Mouse (Mus musculus) limb, embryonic 11.5 days (tissue): Measurements from ENCODE around the gene Cmip. TPM values are rescaled to one million over a fixed set of nuclear protein-coding genes. Genes with fewer than 3 reads are reported as not detected.

Experiments
- ATAC-seq: fragments of 200-750 bp; cut with Nextera tagmentation; 2 replicates; pipeline ENCODE4 v1.8.0; 2017; ENCODE audit warnings: low read depth; ENCODE audit not compliant: insufficient number of reproducible peaks, low FRiP score, low TSS enrichment
- DNase-seq: peaks from one replicate; pipeline ENCODE4 v3.0.0-alpha.2; 2015; ENCODE audit warnings: low spot score
- H3K27ac ChIP-seq: fragments of 300-500 bp; sonication (generic); replicated peaks from 2 replicates; pipeline ENCODE4 v1.5.1; 2014; ENCODE audit warnings: low read depth, mild to moderate bottlenecking, low read length
- H3K27me3 ChIP-seq: fragments of 300-500 bp; sonication (generic); 2 replicates; pipeline ENCODE4 v1.6.1; 2014; ENCODE audit warnings: mild to moderate bottlenecking, low read length, mixed read lengths; ENCODE audit not compliant: control insufficient read depth, insufficient read depth
- H3K36me3 ChIP-seq: fragments of 300-500 bp; sonication (generic); 2 replicates; pipeline ENCODE4 v1.6.1; 2014; ENCODE audit warnings: mild to moderate bottlenecking, low read length, moderate library complexity, mixed read lengths; ENCODE audit not compliant: control insufficient read depth, insufficient read depth
- H3K4me1 ChIP-seq: fragments of 300-500 bp; sonication (generic); 2 replicates; pipeline ENCODE4 v1.6.1; 2014; ENCODE audit warnings: low read length, mixed read lengths; ENCODE audit not compliant: control insufficient read depth, insufficient read depth
- H3K4me2 ChIP-seq: fragments of 300-500 bp; sonication (generic); 2 replicates; pipeline ENCODE4 v1.6.1; 2014; ENCODE audit warnings: low read depth, mild to moderate bottlenecking, moderate library complexity; ENCODE audit not compliant: severe bottlenecking
- H3K4me3 ChIP-seq: fragments of 300-500 bp; sonication (generic); 2 replicates; pipeline ENCODE4 v1.5.1; 2014; ENCODE audit warnings: low read depth, low read length
- H3K9ac ChIP-seq: fragments of 300-500 bp; sonication (generic); 2 replicates; pipeline ENCODE4 v1.6.1; 2014; ENCODE audit warnings: mild to moderate bottlenecking, low read length
- H3K9me3 ChIP-seq: fragments of 300-500 bp; sonication (generic); 2 replicates; pipeline ENCODE4 v1.6.1; 2016; ENCODE audit warnings: low read length; ENCODE audit not compliant: control insufficient read depth
- WGBS: fragments of 180-500 bp; shearing (Covaris S2); extraction: QIAGEN DNeasy Blood & Tissue Kit; methylation state at CpG from one replicate; pipeline ENCODE4 v1.1.7; 2014; 5-methylcytosine and 5-hydroxymethylcytosine counted together
- polyA plus RNA-seq: library from polyadenylated mRNA; unstranded; fragments of >200 nt; fragmentation: Nextera tagmentation; extraction: Ambion mirVana; gene quantifications from 2 replicates; pipeline ENCODE4 v1.2.1, GENCODE M21; 2014

Cmip gene
- polyA plus RNA-seq, 1 experiment from 2014 or later: 14.3 TPM

- DNase-seq (no peak), ATAC-seq (no peak)
- Histone ChIP-seq H3K27ac (no peak overlapping the region), H3K4me1 (no peaks in the 10 kb centered on the region), H3K36me3 (peaks cover 14% of the 10 kb centered on the region; the same call in 1 of the 2 replicates), H3K27me3 (no peaks in the 10 kb centered on the region), H3K4me2 (no peak overlapping the region), H3K9ac (no peak overlapping the region), H3K9me3 (no peaks in the 10 kb centered on the region), H3K4me3 (no peak overlapping the region)
- WGBS: 89% methylated on average over 4 of the region's 4 CpGs
Measured at GRCm38 (mm10) chr8:117430624-117431023, 173.8 kb downstream of the Cmip start.

GRCm38 (mm10) chr8:117431554-117431953 lies 174.7 kb downstream of the Cmip start:
- Histone ChIP-seq H3K27ac (no peak overlapping the region), H3K4me3 (no peak overlapping the region), H3K27me3 (no peaks in the 10 kb centered on the region), H3K4me1 (no peaks in the 10 kb centered on the region), H3K4me2 (no peak overlapping the region), H3K9me3 (no peaks in the 10 kb centered on the region), H3K36me3 (peaks cover 17% of the 10 kb centered on the region; the same call in 1 of the 2 replicates), H3K9ac (no peak overlapping the region)
- WGBS: 89% methylated on average over 3 of the region's 3 CpGs
- ATAC-seq (no peak), DNase-seq (no peak)

GRCm38 (mm10) chr8:117432111-117432510 lies 175.2 kb downstream of the Cmip start:
- Histone ChIP-seq H3K9me3 (no peaks in the 10 kb centered on the region), H3K4me3 (no peak overlapping the region), H3K4me2 (no peak overlapping the region), H3K27ac (no peak overlapping the region), H3K4me1 (no peaks in the 10 kb centered on the region), H3K9ac (no peak overlapping the region), H3K27me3 (no peaks in the 10 kb centered on the region), H3K36me3 (peaks cover 17% of the 10 kb centered on the region; the same call in 1 of the 2 replicates)
- no peak for DNase-seq
- 89% methylated on average over 8 of the region's 8 CpGs for whole genome bisulfite sequencing
- no peak for ATAC-seq

GRCm38 (mm10) chr8:117433968-117434367 lies 177.1 kb downstream of the Cmip start:
- Histone ChIP-seq H3K9me3 (no peaks in the 10 kb centered on the region), H3K4me3 (no peak overlapping the region), H3K9ac (no peak overlapping the region), H3K27ac (no peak overlapping the region), H3K4me2 (no peak overlapping the region), H3K27me3 (no peaks in the 10 kb centered on the region), H3K36me3 (peaks cover 20% of the 10 kb centered on the region; the same call in 1 of the 2 replicates), H3K4me1 (no peaks in the 10 kb centered on the region)
- ATAC-seq: no peak
- no peak for DNase-seq
- 95% methylated on average over 10 of the region's 10 CpGs for WGBS

GRCm38 (mm10) chr8:117436786-117437185 lies 179.9 kb downstream of the Cmip start:
- peaks cover 15% of the 10 kb centered on the region; the same call in 1 of the 2 replicates for H3K36me3 ChIP-seq
- WGBS: 95% methylated on average over 15 of the region's 15 CpGs
- no peak overlapping the region for H3K4me2 ChIP-seq
- H3K9me3 ChIP-seq: no peaks in the 10 kb centered on the region
- ATAC-seq (no peak), DNase-seq (no peak)
- no peaks in the 10 kb centered on the region for H3K27me3 ChIP-seq
- H3K4me3 ChIP-seq: no peak overlapping the region
- H3K4me1 ChIP-seq: no peaks in the 10 kb centered on the region
- H3K27ac ChIP-seq: no peak overlapping the region
- H3K9ac ChIP-seq: no peak overlapping the region

GRCm38 (mm10) chr8:117437616-117438015 lies 180.8 kb downstream of the Cmip start:
- H3K36me3 ChIP-seq: peaks cover 15% of the 10 kb centered on the region; the same call in 1 of the 2 replicates
- H3K4me2 ChIP-seq: no peak overlapping the region
- H3K27me3 ChIP-seq: no peaks in the 10 kb centered on the region
- no peak overlapping the region for H3K4me3 ChIP-seq
- WGBS: 85% methylated on average over 5 of the region's 5 CpGs
- no peaks in the 10 kb centered on the region for H3K4me1 ChIP-seq
- H3K9ac ChIP-seq: no peak overlapping the region
- no peaks in the 10 kb centered on the region for H3K9me3 ChIP-seq
- ATAC-seq (no peak), DNase-seq (no peak)
- no peak overlapping the region for H3K27ac ChIP-seq

GRCm38 (mm10) chr8:117440317-117440716 lies 183.5 kb downstream of the Cmip start:
- Histone ChIP-seq H3K36me3 (peaks cover 13% of the 10 kb centered on the region), H3K4me1 (no peaks in the 10 kb centered on the region), H3K9me3 (no peaks in the 10 kb centered on the region), H3K27me3 (no peaks in the 10 kb centered on the region), H3K4me3 (no peak overlapping the region), H3K9ac (no peak overlapping the region), H3K27ac (no peak overlapping the region), H3K4me2 (no peak overlapping the region)
- WGBS: 93% methylated on average over 14 of the region's 14 CpGs
- no peak for DNase-seq
- ATAC-seq: no peak

GRCm38 (mm10) chr8:117440759-117441158 lies 183.9 kb downstream of the Cmip start:
- H3K27ac ChIP-seq: no peak overlapping the region
- 0 out of 2 replicates have a peak, but pooled peaks cover 3% of the 10 kb centered on the region for H3K4me1 ChIP-seq
- H3K9me3 ChIP-seq: no peaks in the 10 kb centered on the region
- peaks cover 13% of the 10 kb centered on the region for H3K36me3 ChIP-seq
- ATAC-seq: no peak
- no peak overlapping the region for H3K4me3 ChIP-seq
- no peak overlapping the region for H3K4me2 ChIP-seq
- H3K27me3 ChIP-seq: no peaks in the 10 kb centered on the region
- no peak overlapping the region for H3K9ac ChIP-seq
- WGBS: 94% methylated on average over 6 of the region's 6 CpGs
- DNase-seq: no peak

GRCm38 (mm10) chr8:117445507-117445906 lies 188.6 kb downstream of the Cmip start:
- Histone ChIP-seq H3K27me3 (no peaks in the 10 kb centered on the region), H3K9ac (no peak overlapping the region), H3K4me3 (no peak overlapping the region), H3K36me3 (peaks cover 3% of the 10 kb centered on the region), H3K4me1 (0 out of 2 replicates have a peak, but pooled peaks cover 3% of the 10 kb centered on the region), H3K9me3 (no peaks in the 10 kb centered on the region), H3K27ac (no peak overlapping the region), H3K4me2 (no peak overlapping the region)
- WGBS: 76% methylated on average over 5 of the region's 5 CpGs
- ATAC-seq (no peak), DNase-seq (no peak)
